Mouse (Mus musculus): ENCODE results near the gene Gm5622.
"Not testable (repeated sequence)": the region's sequence is repeated elsewhere in the genome, so short reads cannot be mapped to it uniquely, and the experiment has no call there.

Gm5622 gene

DNA sequence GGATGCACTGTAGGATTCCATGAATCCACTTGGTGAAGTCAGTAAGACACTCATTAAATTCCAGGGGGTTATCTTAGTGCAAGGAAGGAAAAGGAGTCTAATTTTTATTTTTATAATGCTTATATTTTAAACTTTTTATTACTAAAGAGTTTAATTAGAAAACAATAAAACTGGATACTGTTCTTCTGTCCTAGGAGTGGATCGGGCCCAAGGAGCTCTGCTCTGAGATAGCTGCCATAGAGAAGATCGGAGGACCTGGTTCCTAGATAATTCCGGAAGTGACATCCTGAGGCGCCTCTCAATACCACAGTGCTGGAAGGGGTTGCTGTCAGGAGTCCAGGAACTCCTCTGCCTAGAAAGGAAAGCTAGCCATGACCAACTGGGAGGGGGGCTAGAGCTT is at the start of gene Gm5622:
Gene Gm5622 (plus strand): TSS at position 301 of the 400 bp plus-strand sequence.
- DNase-seq (ENCODE audit: low spot score): no peak

DNA sequence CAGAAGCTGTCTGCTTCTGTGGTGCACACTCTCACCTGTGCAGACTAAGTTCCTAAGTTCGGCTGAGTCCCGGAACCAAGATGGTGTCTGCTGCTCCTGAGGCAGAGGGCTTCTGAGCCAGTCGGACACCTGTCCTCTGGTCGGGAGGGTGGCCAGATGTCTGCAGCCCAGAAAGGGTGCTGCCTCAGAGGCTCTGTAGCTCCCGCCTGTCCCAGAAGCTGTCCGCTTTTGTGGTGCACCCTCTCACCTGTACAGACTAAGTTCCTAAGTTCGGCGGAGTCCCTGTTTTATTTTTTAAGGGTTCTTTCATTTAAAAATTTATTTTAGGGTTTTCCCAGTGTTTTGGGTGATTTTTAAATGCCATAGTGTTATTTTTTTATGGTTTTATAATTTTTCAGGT is 45.2 kb upstream of the Gm5622 start:
- DNase-seq (ENCODE audit: low spot score): no peak

DNA sequence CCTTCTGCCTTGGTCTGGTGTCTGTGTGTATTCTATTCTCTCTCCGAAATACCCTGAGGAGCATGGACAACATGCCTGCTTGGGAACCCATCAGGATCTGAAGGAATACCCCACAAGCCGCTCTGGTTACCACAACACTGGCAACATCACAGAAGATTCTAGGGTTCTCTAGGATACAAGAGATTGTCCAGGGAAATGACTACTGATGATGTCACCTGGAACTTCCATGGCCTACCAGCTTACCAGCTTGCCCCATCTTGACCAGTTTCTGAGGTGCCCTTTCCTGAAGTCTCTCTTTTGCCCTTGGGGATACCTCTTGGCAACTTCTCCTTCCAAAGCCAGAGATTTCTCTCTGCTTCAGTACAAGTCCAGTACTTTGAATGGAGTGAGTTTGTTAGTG is 21.4 kb downstream of the Gm5622 start, which contains the start of gene Gm17175:
Gene Gm17175 (minus strand): TSS at position 101 of the 400 bp plus-strand sequence.
- DNase-seq (ENCODE audit: low spot score): not testable (repeated sequence)

DNA sequence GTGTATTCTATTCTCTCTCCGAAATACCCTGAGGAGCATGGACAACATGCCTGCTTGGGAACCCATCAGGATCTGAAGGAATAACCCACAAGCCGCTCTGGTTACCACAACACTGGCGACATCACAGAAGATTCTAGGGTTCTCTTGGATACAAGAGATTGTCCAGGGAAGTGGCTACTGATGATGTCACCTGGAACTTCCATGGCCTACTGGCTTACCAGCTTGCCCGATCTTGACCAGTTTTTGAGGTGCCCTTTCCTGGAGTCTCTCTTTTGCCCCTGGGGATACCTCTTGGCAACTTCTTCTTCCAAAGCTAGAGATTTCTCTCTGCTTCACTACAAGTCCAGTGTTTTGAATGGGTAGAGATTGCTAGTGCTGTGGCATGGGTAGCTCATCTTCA is 39.4 kb downstream of the Gm5622 start, which contains the start of gene Gm17174:
Gene Gm17174 (minus strand): TSS at position 101 of the 400 bp plus-strand sequence.
- DNase-seq (ENCODE audit: low spot score): not testable (repeated sequence)

DNA sequence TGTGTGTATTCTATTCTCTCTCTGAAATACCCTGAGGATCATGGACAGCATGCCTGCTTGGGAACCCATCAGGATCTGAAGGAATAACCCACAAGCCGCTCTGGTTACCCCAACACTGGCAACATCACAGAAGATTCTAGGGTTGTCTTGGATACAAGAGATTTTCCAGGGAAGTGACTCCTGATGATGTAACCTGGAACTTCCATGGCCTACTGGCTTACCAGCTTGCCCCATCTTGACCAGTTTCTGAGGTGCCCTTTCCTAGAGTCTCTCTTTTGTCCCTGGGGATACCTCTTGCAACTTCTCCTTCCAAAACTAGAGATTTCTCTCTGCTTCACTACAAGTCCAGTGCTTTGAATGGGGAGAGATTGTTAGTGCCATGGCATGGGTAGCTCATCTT is 58.6 kb downstream of the Gm5622 start, which contains the start of gene Gm17078:
Gene Gm17078 (minus strand): TSS at position 101 of the 400 bp plus-strand sequence.
- no peak for DNase-seq (ENCODE audit: low spot score)

DNA sequence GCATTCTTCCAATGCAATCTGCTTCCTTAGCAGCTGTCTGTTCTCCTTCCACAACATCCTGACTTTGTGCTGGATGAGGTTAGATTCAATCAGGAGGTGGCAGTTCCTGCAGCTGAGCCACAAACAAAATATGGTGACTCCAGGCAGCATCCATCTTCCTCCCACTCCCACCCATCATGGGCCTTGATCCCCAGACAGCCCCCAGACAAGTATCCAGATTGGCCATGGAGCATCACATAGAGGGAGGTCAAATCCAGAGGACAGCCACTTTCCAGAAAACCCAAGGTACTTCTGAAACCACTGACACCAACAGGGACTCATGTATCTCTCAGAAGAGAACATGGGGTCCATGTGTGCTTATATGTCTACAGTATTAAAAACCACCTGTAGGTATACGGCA is 79.8 kb downstream of the Gm5622 start:
- DNase-seq (ENCODE audit: low spot score): peak; percentile 6

DNA sequence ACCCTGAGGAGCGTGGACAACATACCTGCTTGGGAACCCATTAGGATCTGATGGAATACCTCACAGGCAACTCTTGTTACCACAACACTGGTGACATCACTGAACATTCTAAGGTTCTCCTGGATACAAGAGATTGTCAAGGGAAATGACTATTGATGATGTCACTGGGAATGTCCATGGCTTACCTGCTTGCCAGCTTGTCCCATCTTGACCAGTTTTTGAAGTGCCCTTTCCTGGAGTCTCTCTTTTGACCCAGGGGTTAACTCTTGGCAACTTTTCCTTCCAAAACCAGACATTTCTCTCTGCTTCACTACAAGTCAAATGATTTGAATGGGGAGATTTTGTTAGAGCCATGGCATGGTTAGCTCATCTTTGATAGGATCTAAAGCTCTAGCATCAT is 83.0 kb downstream of the Gm5622 start, which contains the start of gene Gm4181:
Gene Gm4181 (minus strand): TSS at position 101 of the 400 bp plus-strand sequence.
- not testable (repeated sequence) for DNase-seq (ENCODE audit: low spot score)

DNA sequence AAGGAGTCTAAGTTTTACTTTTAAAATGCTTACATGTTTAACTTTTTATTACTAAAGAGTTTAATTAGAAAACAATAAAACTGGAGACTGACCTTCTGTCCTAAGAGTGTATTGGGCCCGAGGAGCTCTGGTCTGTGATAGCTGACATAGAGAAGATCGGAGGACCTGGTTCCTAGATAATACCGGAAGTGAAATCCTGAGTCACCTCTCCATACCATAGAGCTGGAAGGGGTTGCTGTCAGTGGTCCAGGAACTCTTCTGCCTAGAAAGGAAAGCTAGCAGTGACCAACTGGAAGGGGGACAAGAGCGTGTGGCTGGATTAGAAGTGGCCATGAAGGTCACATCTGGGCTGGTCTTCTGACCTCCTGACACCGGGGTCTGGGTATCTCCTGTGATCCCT is 124.7 kb downstream of the Gm5622 start:
- DNase-seq (ENCODE audit: low spot score): no peak

DNA sequence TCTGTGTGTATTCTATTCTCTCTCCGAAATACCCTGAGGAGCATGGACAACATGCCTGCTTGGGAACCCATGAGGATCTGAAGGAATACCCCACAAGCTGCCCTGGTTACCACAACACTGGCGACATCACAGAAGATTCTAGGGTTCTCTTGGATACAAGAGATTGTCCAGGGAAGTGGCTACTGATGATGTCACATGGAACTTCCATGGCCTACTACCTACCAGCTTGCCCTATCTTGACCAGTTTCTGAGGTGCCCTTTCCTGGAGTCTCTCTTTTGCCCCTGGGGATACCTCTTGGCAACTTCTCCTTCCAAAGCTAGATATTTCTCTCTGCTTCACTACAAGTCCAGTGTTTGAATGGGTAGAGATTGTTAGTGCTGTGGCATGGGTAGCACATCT is 142.8 kb downstream of the Gm5622 start, which contains the start of gene Gm17079:
Gene Gm17079 (minus strand): TSS at position 101 of the 400 bp plus-strand sequence.
- DNase-seq (ENCODE audit: low spot score): not testable (repeated sequence)

All from ovary, adult 18-20 months (tissue).